In the genomic region with DNA sequence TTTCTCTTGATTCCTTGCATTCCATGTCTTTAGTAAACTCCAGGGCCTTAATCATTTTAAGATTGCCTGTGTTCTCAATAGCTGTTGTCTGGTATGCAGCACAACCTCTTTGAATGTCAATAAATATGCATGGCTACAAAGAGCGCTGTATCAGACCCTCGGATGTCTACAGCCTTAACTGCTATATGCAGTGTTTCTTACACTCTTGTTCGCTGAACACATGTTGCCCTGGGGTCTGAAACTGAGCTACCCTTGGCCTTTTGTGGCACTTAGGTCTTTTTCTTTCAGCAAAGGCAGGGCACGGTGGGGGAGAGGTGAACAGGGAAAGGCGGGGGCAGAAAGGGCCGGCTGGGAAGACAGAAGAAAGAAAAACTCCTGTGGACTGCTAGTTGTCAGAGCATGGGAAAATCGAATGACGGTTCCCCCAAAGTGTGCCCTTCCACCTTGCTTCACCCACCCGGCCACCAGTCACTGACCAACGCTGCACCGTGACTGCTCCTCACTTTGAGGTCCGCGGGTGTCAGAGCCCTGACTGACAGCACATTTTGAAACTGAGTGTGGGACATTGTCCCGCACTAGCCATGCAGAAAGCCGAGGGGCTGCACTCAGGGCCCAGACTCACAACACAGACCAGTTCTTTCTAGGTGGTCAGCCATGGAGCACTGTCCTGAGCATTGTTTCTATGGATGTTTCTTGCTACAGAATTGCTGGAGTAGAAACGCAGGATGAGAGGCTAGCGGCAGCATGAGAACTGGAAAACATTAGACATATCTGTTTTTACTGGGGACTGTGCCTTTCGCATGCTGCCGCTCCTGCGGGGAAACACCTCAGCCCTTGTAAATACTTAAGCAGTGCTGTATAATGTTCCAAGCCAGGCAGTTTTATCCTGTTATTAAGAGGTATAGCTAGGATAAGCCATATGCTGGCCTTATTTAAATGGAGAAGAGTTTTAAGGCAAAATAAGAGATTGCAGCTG, we compare ENCODE assay signal across 15 mouse cellular contexts.
DNase-seq lines count a peak whose midpoint lies in the region; ATAC-seq and TF ChIP-seq lines count a peak whose summit lies in the region.
"Had no signal": no experiment of that assay in that cellular context is flagged by ENCODE, and none has a peak within 500 bp of the region (broad histone marks: within the 10 kb centered on the region; RNA-seq: fewer than 3 reads in every experiment).

No protein-coding gene starts in this region.

- H3K4me2 ChIP-seq in forebrain, embryonic 14.5 days (ENCODE audit: low read length) = peak overlapping the region; percentile 44
- H3K4me2 ChIP-seq: lung, embryonic 15.5 days; stomach, embryonic 15.5 days had no signal

- no peaks in the 10 kb centered on the region for H3K36me3 ChIP-seq in forebrain, embryonic 14.5 days (ENCODE audit: control insufficient read depth, insufficient read depth, low read length)
- no peaks in the 10 kb centered on the region for H3K36me3 ChIP-seq in midbrain, embryonic 10.5 days
- H3K36me3 ChIP-seq: lung, embryonic 15.5 days; stomach, embryonic 15.5 days had no signal

- TF ChIP-seq CTCF in olfactory bulb, adult 2 months (IDR thresholded peaks at IDR 0.05; ENCODE audit: insufficient read depth, low read depth, low read length) = no peak

- peaks cover 29% of the 10 kb centered on the region for H3K4me1 ChIP-seq in forebrain, embryonic 14.5 days (ENCODE audit: control insufficient read depth, insufficient read depth, low read length)
- H3K4me1 ChIP-seq in midbrain, embryonic 10.5 days = peaks cover 58% of the 10 kb centered on the region
- no peaks in the 10 kb centered on the region for H3K4me1 ChIP-seq in olfactory bulb, adult 2 months (ENCODE audit: control insufficient read depth, insufficient read depth, low read length)

- peak overlapping the region; percentile 86 for H3K27ac ChIP-seq in forebrain, embryonic 14.5 days (ENCODE audit: low read depth, low read length)
- peak overlapping the region; percentile 87 for H3K27ac ChIP-seq in midbrain, embryonic 10.5 days (replicated peaks)
- peak overlapping the region; percentile 57 for H3K27ac ChIP-seq in olfactory bulb, adult 2 months (ENCODE audit: insufficient read depth, low read depth, low read length)
- H3K27ac ChIP-seq: lung, embryonic 15.5 days; stomach, embryonic 15.5 days had no signal

- DNase-seq in heart, adult 11 months = peak; percentile 61
- no peak for DNase-seq in heart, adult 8-10 months (ENCODE audit: low spot score)
- DNase-seq in forebrain, embryonic 14.5 days (ENCODE audit: low spot score) = peak; percentile 55
- DNase-seq in midbrain, embryonic 10.5 days (ENCODE audit: low spot score) = peak; percentile 58
- no peak for DNase-seq in heart, postnatal 4 days
- no peak for DNase-seq in right cerebral cortex, postnatal 4 days
- no peak for DNase-seq in kidney, postnatal 36 days
- DNase-seq: gastrocnemius, postnatal 25 days; kidney, postnatal 25 days; left cerebral cortex, postnatal 4 days; right cerebral cortex, adult 18-20 months had no signal

- no peaks in the 10 kb centered on the region for H3K27me3 ChIP-seq in forebrain, embryonic 14.5 days (replicated peaks; ENCODE audit: control insufficient read depth, insufficient read depth, low read length)
- H3K27me3 ChIP-seq in midbrain, embryonic 10.5 days (ENCODE audit: low read depth, poor library complexity, severe bottlenecking) = no peaks in the 10 kb centered on the region
- H3K27me3 ChIP-seq: lung, embryonic 15.5 days; stomach, embryonic 15.5 days had no signal

- no peaks in the 10 kb centered on the region for H3K9me3 ChIP-seq in forebrain, embryonic 14.5 days (replicated peaks; ENCODE audit: control insufficient read depth, low read length)
- H3K9me3 ChIP-seq in midbrain, embryonic 10.5 days (replicated peaks) = no peaks in the 10 kb centered on the region
- H3K9me3 ChIP-seq: lung, embryonic 15.5 days; stomach, embryonic 15.5 days had no signal

- peak overlapping the region; percentile 47 for H3K9ac ChIP-seq in forebrain, embryonic 14.5 days (ENCODE audit: low read length)
- H3K9ac ChIP-seq: lung, embryonic 15.5 days; stomach, embryonic 15.5 days had no signal

- H3K4me3 ChIP-seq in forebrain, embryonic 14.5 days (ENCODE audit: low read depth, low read length) = peak overlapping the region; percentile 8; the same call in 1 of the 2 replicates
- peak overlapping the region; percentile 33 for H3K4me3 ChIP-seq in midbrain, embryonic 10.5 days
- 0 out of 2 replicates have a peak overlapping the region, but pooled peaks have one; percentile 1 for H3K4me3 ChIP-seq in olfactory bulb, adult 2 months (ENCODE audit: insufficient read depth, low read depth, low read length)
- H3K4me3 ChIP-seq: lung, embryonic 15.5 days; stomach, embryonic 15.5 days had no signal

- peak; percentile 59 for ATAC-seq in forebrain, embryonic 14.5 days
- ATAC-seq: activated CD4-positive, CD25-positive, alpha-beta regulatory T cell, adult 4 months had no signal

- WGBS in forebrain, embryonic 14.5 days = 16% methylated on average over 20 of the region's 20 CpGs
- WGBS in midbrain, embryonic 10.5 days = 44% methylated on average over 20 of the region's 20 CpGs
- WGBS in olfactory bulb, adult 2 months = 41% methylated on average over 20 of the region's 20 CpGs

- TF ChIP-seq POLR2A in olfactory bulb, adult 2 months (IDR thresholded peaks at IDR 0.05; ENCODE audit: insufficient read depth, low read depth, low read length) = no peak

Comparison
In these comparisons a context has a peak if more than half of its experiments do, and no peak if none do; other contexts are left out.
1. DNase-seq: peak in heart, adult 11 months (single experiment), forebrain, embryonic 14.5 days (single experiment) and midbrain, embryonic 10.5 days (single experiment); none in heart, adult 8-10 months (single experiment), heart, postnatal 4 days (single experiment), right cerebral cortex, postnatal 4 days (single experiment) and kidney, postnatal 36 days (0 of 2).
2. Peak in every context shown above with its lines, with median percentiles within 50 percentile points of each other: H3K27ac ChIP-seq and H3K4me3 ChIP-seq.